Mouse (Mus musculus) heart, embryonic 12.5 days (tissue): ENCODE measurements around the gene Rims1. TPM values are rescaled to one million over a fixed set of nuclear protein-coding genes. Genes with fewer than 3 reads are reported as not detected.

ENCODE experiments used
- ATAC-seq: fragments of 200-750 bp; cut with Nextera tagmentation; 2 replicates; pipeline ENCODE4 v1.8.0; 2017; ENCODE audit warnings: moderate TSS enrichment, moderate library complexity; ENCODE audit not compliant: insufficient number of reproducible peaks, low FRiP score
- H3K27ac ChIP-seq: fragments of 300-500 bp; sonication (generic); 2 replicates; pipeline ENCODE4 v1.5.1; 2016; ENCODE audit warnings: mild to moderate bottlenecking, moderate library complexity; ENCODE audit not compliant: poor library complexity, severe bottlenecking
- H3K27me3 ChIP-seq: fragments of 300-500 bp; sonication (generic); replicated peaks from 2 replicates; pipeline ENCODE4 v1.6.1; 2016; ENCODE audit warnings: mild to moderate bottlenecking, moderate library complexity
- H3K36me3 ChIP-seq: fragments of 300-500 bp; sonication (generic); 2 replicates; pipeline ENCODE4 v1.6.1; 2016; ENCODE audit warnings: mild to moderate bottlenecking, moderate library complexity
- H3K4me1 ChIP-seq: fragments of 300-500 bp; sonication (generic); replicated peaks from 2 replicates; pipeline ENCODE4 v1.6.1; 2016; ENCODE audit warnings: mild to moderate bottlenecking
- H3K4me2 ChIP-seq: fragments of 300-500 bp; sonication (generic); 2 replicates; pipeline ENCODE4 v1.6.1; 2016; ENCODE audit warnings: mild to moderate bottlenecking, moderate library complexity
- H3K4me3 ChIP-seq: fragments of 300-500 bp; sonication (generic); 2 replicates; pipeline ENCODE4 v1.5.1; 2016; ENCODE audit warnings: mild to moderate bottlenecking
- H3K9ac ChIP-seq: fragments of 300-500 bp; sonication (generic); 2 replicates; pipeline ENCODE4 v1.6.1; 2016; ENCODE audit warnings: mild to moderate bottlenecking, moderate library complexity
- H3K9me3 ChIP-seq: fragments of 300-500 bp; sonication (generic); replicated peaks from 2 replicates; pipeline ENCODE4 v1.6.1; 2016; ENCODE audit warnings: mild to moderate bottlenecking, moderate library complexity
- WGBS: fragments of 180-500 bp; shearing (Covaris S2); methylation state at CpG from one replicate; pipeline ENCODE4 v1.1.7; 2016; 5-methylcytosine and 5-hydroxymethylcytosine counted together
- polyA plus RNA-seq: library from polyadenylated mRNA; unstranded; fragments of >200 nt; fragmentation: Nextera tagmentation; extraction: Ambion mirVana; gene quantifications from 2 replicates; pipeline ENCODE4 v1.2.1, GENCODE M21; 2016

Gene Rims1
- polyA plus RNA-seq, 1 experiment from 2014 or later, result 1.8 TPM

GRCm38 (mm10) chr1:22248898-22249386 is 556.9 kb downstream of the Rims1 start:
- Histone ChIP-seq H3K4me3 (no peak overlapping the region), H3K27me3 (no peaks in the 10 kb centered on the region), H3K36me3 (no peaks in the 10 kb centered on the region), H3K9me3 (no peaks in the 10 kb centered on the region), H3K4me2 (no peak overlapping the region), H3K27ac (no peak overlapping the region), H3K4me1 (no peaks in the 10 kb centered on the region), H3K9ac (no peak overlapping the region)
- no peak for ATAC-seq

DNA sequence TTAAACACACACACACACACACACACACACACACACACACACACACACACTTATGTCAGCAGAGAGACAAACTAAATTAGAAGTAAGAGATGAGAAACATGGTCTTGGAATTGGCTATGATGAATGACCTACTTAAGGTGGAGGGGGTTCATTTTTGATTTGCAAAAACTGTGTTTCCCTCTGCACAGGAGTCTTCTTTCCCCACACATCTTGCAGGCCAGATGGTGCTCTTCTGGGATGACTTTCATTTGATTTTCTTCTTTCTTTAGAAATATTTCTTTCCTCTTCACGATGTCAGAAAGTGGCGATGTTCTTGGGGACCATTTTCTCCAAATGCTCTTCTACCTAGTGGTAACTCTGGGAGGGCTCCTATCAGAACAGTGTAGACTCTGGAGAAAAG is 560.0 kb downstream of the Rims1 start:
- Histone ChIP-seq H3K9ac (no peak overlapping the region), H3K4me2 (no peak overlapping the region), H3K36me3 (no peaks in the 10 kb centered on the region), H3K9me3 (no peaks in the 10 kb centered on the region), H3K27ac (no peak overlapping the region), H3K27me3 (no peaks in the 10 kb centered on the region), H3K4me3 (no peak overlapping the region), H3K4me1 (no peaks in the 10 kb centered on the region)
- 87% methylated on average over 2 of the region's 2 CpGs for WGBS
- no peak for ATAC-seq
